Mouse (Mus musculus) B cell, adult (primary cell): ENCODE measurements around the gene H2al2b. TPM values are rescaled to one million over a fixed set of nuclear protein-coding genes. Genes with fewer than 3 reads are reported as not detected.

Source experiments
- total RNA-seq: library from RNA; stranded (reverse); gene quantifications from 4 replicates; pipeline ENCODE4 v1.2.4, GENCODE M21; 2023; ENCODE audit not compliant: inconsistent age

Gene H2al2b
- total RNA-seq: not detected in 4 replicates

DNA sequence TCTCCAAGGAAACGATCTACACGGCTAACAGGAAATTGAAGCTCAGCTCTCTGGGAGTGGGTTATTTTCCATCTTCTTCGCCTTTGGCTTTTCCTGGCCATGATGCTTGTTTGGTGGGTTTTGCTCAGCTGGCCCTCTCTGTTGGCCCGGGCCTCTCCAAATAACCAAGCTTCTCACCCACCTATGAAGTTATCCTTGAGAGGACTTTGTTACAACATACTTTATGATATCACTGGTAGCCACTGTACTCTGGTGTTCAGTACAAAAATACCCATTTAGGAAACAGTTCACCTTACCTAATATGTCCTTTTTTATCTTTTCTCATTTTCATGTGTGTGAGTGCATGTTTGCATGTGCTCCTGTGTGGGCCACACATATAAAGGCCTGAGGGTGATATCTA is at the start of gene H2al2b:
Gene H2al2b, minus strand, starts transcription at position 101 of the 400 bp plus-strand sequence.

Other genes with a start within 250 kb of the H2al2b start
- not detected in 4 replicates for gene H2al2c, start 121.6 kb downstream of the H2al2b start, total RNA-seq
- not detected in 4 replicates for gene Sry, start 57.0 kb downstream of the H2al2b start, total RNA-seq
- gene Gm4064, start 75.5 kb upstream of the H2al2b start, total RNA-seq: not detected in 4 replicates
- not detected in 4 replicates for gene Rbmy, start 110.0 kb upstream of the H2al2b start, total RNA-seq
- not detected in 4 replicates for gene Gm10256, start 110.0 kb upstream of the H2al2b start, total RNA-seq
- gene Gm10352, start 180.3 kb upstream of the H2al2b start, total RNA-seq: not detected in 4 replicates
- not detected in 4 replicates for gene Gm29289, start 211.9 kb upstream of the H2al2b start, total RNA-seq